Mouse (Mus musculus) myocyte (in vitro differentiated cells): ENCODE data around the gene Ttc7. TPM values are rescaled to one million over a fixed set of nuclear protein-coding genes. Genes with fewer than 3 reads are reported as not detected.
A peak's percentile ranks its signal among the peaks of the same experiment; 100 is the strongest.

Source experiments
- H3K27me3 ChIP-seq: one replicate; pipeline ENCODE4 v1.6.1; 2011; ENCODE audit not compliant: control insufficient read depth, insufficient read depth, insufficient read length
- H3K36me3 ChIP-seq: one replicate; pipeline ENCODE4 v1.6.1; 2011; ENCODE audit not compliant: control insufficient read depth, insufficient read depth
- H3K4me2 ChIP-seq: one replicate; pipeline ENCODE4 v1.6.1; 2011; ENCODE audit warnings: low read depth, control low read depth
- H3K4me3 ChIP-seq: one replicate; pipeline ENCODE4 v1.5.1; 2011; ENCODE audit warnings: mild to moderate bottlenecking, control low read depth, moderate library complexity
- H3K79me2 ChIP-seq: one replicate; pipeline ENCODE4 v1.6.1; 2011; ENCODE audit not compliant: control insufficient read depth, insufficient read depth
- H3ac ChIP-seq: one replicate; pipeline ENCODE4 v1.6.1; 2011; ENCODE audit not compliant: control insufficient read depth, insufficient read length
- CEBPB ChIP-seq: IDR thresholded peaks from 2 replicates; pipeline ENCODE4 v1.6.1; 2011; ENCODE audit warnings: mild to moderate bottlenecking, moderate library complexity; ENCODE audit not compliant: poor library complexity, insufficient read depth, severe bottlenecking
- E2F4 ChIP-seq: IDR thresholded peaks from one replicate; pipeline ENCODE4 v1.6.1; 2011; ENCODE audit warnings: mild to moderate bottlenecking, control low read depth, moderate library complexity; ENCODE audit not compliant: insufficient read depth
- MAX ChIP-seq: IDR thresholded peaks from one replicate; pipeline ENCODE4 v1.6.1; 2011; ENCODE audit warnings: low read depth, mild to moderate bottlenecking, control low read depth
- MYOD1 ChIP-seq, 3 experiments: IDR thresholded peaks; one replicate each; pipeline ENCODE4 v1.6.1; 2011; ENCODE audit warnings: control low read depth in 2 of 3, low read depth in 2 of 3, mild to moderate bottlenecking in 2 of 3, moderate library complexity in 1 of 3; ENCODE audit not compliant: insufficient read length in 2 of 3, control insufficient read depth in 1 of 3
- MYOG ChIP-seq, 3 experiments: IDR thresholded peaks; one replicate each; pipeline ENCODE4 v1.6.1; 2011; ENCODE audit warnings: control low read depth in 2 of 3, low read depth in 2 of 3, mild to moderate bottlenecking in 2 of 3; ENCODE audit not compliant: insufficient read length in 2 of 3, control insufficient read depth in 1 of 3, insufficient read depth in 1 of 3
- POLR2A ChIP-seq: IDR thresholded peaks from one replicate; pipeline ENCODE4 v1.6.1; 2011; ENCODE audit warnings: low read depth, mild to moderate bottlenecking, control low read depth, moderate library complexity; ENCODE audit not compliant: insufficient read length
- POLR2AphosphoS2 ChIP-seq: IDR thresholded peaks from one replicate; pipeline ENCODE4 v1.6.1; 2011; ENCODE audit warnings: low read depth, control low read depth; ENCODE audit not compliant: insufficient read length
- REST ChIP-seq: IDR thresholded peaks from one replicate; pipeline ENCODE4 v1.6.1; 2011; ENCODE audit warnings: mild to moderate bottlenecking, control low read depth, moderate library complexity; ENCODE audit not compliant: insufficient read depth, insufficient read length
- SRF ChIP-seq: IDR thresholded peaks from one replicate; pipeline ENCODE4 v1.6.1; 2011; ENCODE audit warnings: low read depth; ENCODE audit not compliant: control insufficient read depth, insufficient read length
- TCF12 ChIP-seq: IDR thresholded peaks from one replicate; pipeline ENCODE4 v1.6.1; 2011; ENCODE audit warnings: mild to moderate bottlenecking, control low read depth; ENCODE audit not compliant: poor library complexity, insufficient read depth, severe bottlenecking
- TCF3 ChIP-seq: IDR thresholded peaks from one replicate; pipeline ENCODE4 v1.6.1; 2011; ENCODE audit warnings: low read depth, control low read depth; ENCODE audit not compliant: insufficient read length
- USF1 ChIP-seq: IDR thresholded peaks from one replicate; pipeline ENCODE4 v1.6.1; 2011; ENCODE audit warnings: low read depth, mild to moderate bottlenecking, control low read depth, moderate library complexity
- polyA plus RNA-seq: library from polyadenylated mRNA; unstranded; fragments of >200 nt; fragmentation: generic; extraction: Trizol; gene quantifications from one replicate; pipeline ENCODE4 v1.2.1, GENCODE M21; 2012; ENCODE audit warnings: missing spikeins

The Ttc7 gene
- polyA plus RNA-seq, 1 experiment: 15.2 TPM

- H3K27me3 ChIP-seq: no peaks in the 10 kb centered on the region
- TF ChIP-seq REST: no peak
- no peak for TF ChIP-seq E2F4
- peak in 1 of 3 experiments; percentile 10 for TF ChIP-seq MYOG (IDR thresholded peaks at IDR 0.05; ENCODE audit: control insufficient read depth in 1 of 3, insufficient read depth in 1 of 3, insufficient read length in 2 of 3, low read depth in 2 of 3)
- no peak for TF ChIP-seq MAX
- no peak for TF ChIP-seq MYOD1 (IDR thresholded peaks at IDR 0.05; ENCODE audit: control insufficient read depth in 1 of 3, insufficient read length in 2 of 3, low read depth in 2 of 3)
- TF ChIP-seq TCF12: no peak
- TF ChIP-seq POLR2AphosphoS2: no peak
- no peak for TF ChIP-seq TCF3
- peak; percentile 60; the same call in 1 of the 2 replicates for TF ChIP-seq CEBPB
- no peak overlapping the region for H3K4me3 ChIP-seq
- no peak overlapping the region for H3ac ChIP-seq
- H3K36me3 ChIP-seq: peaks cover 3% of the 10 kb centered on the region
- H3K4me2 ChIP-seq: no peak overlapping the region
- H3K79me2 ChIP-seq: no peaks in the 10 kb centered on the region
Observed at GRCm38 (mm10) chr17:87344441-87345251, 62.0 kb downstream of the Ttc7 start.

GRCm38 (mm10) chr17:87345252-87345593 is 62.5 kb downstream of the Ttc7 start:
- H3ac ChIP-seq: no peak overlapping the region
- no peak for TF ChIP-seq MAX
- no peak for TF ChIP-seq REST
- no peak overlapping the region for H3K4me2 ChIP-seq
- no peaks in the 10 kb centered on the region for H3K79me2 ChIP-seq
- no peaks in the 10 kb centered on the region for H3K27me3 ChIP-seq
- peaks cover 3% of the 10 kb centered on the region for H3K36me3 ChIP-seq
- H3K4me3 ChIP-seq: no peak overlapping the region

GRCm38 (mm10) chr17:87348353-87348752 is 65.7 kb downstream of the Ttc7 start:
- Histone ChIP-seq H3K27me3 (no peaks in the 10 kb centered on the region), H3K79me2 (no peaks in the 10 kb centered on the region), H3K4me2 (no peak overlapping the region), H3ac (no peak overlapping the region), H3K4me3 (no peak overlapping the region), H3K36me3 (no peaks in the 10 kb centered on the region)
- TF ChIP-seq MAX (no peak), TCF12 (no peak), USF1 (no peak), E2F4 (no peak), MYOG (IDR thresholded peaks at IDR 0.05; ENCODE audit: control insufficient read depth in 1 of 3, insufficient read depth in 1 of 3, insufficient read length in 2 of 3, low read depth in 2 of 3) (no peak), TCF3 (no peak), SRF (no peak), CEBPB (no peak), POLR2AphosphoS2 (no peak), REST (no peak), MYOD1 (IDR thresholded peaks at IDR 0.05; ENCODE audit: control insufficient read depth in 1 of 3, insufficient read length in 2 of 3, low read depth in 2 of 3) (no peak), POLR2A (no peak)

- no peak for TF ChIP-seq USF1
- TF ChIP-seq SRF: no peak
- TF ChIP-seq CEBPB: no peak
- TF ChIP-seq TCF12: no peak
- TF ChIP-seq E2F4: no peak
- TF ChIP-seq MYOG (IDR thresholded peaks at IDR 0.05; ENCODE audit: control insufficient read depth in 1 of 3, insufficient read depth in 1 of 3, insufficient read length in 2 of 3, low read depth in 2 of 3): no peak
- TF ChIP-seq MAX: no peak
- TF ChIP-seq POLR2A: no peak
- TF ChIP-seq TCF3: no peak
- no peak for TF ChIP-seq POLR2AphosphoS2
- no peaks in the 10 kb centered on the region for H3K36me3 ChIP-seq
- H3K27me3 ChIP-seq: no peaks in the 10 kb centered on the region
- H3K4me2 ChIP-seq: no peak overlapping the region
- no peak overlapping the region for H3ac ChIP-seq
- no peaks in the 10 kb centered on the region for H3K79me2 ChIP-seq
- H3K4me3 ChIP-seq: no peak overlapping the region
Observed at GRCm38 (mm10) chr17:87349069-87349468, 66.4 kb downstream of the Ttc7 start.

- no peak for TF ChIP-seq TCF12
- TF ChIP-seq REST: no peak
- no peak for TF ChIP-seq MYOD1 (IDR thresholded peaks at IDR 0.05; ENCODE audit: control insufficient read depth in 1 of 3, insufficient read length in 2 of 3, low read depth in 2 of 3)
- TF ChIP-seq MAX: no peak
- TF ChIP-seq MYOG (IDR thresholded peaks at IDR 0.05; ENCODE audit: control insufficient read depth in 1 of 3, insufficient read depth in 1 of 3, insufficient read length in 2 of 3, low read depth in 2 of 3): no peak
- no peak for TF ChIP-seq SRF
- Histone ChIP-seq H3K79me2 (no peaks in the 10 kb centered on the region), H3K36me3 (no peaks in the 10 kb centered on the region), H3K4me3 (no peak overlapping the region), H3ac (no peak overlapping the region), H3K4me2 (no peak overlapping the region), H3K27me3 (no peaks in the 10 kb centered on the region)
Observed at GRCm38 (mm10) chr17:87349575-87349974, 66.9 kb downstream of the Ttc7 start.
